Mouse (Mus musculus) olfactory bulb, adult 2 months (tissue): ENCODE results near the gene Tfe3.

Source experiments
- CTCF ChIP-seq: fragments of 200-500 bp; IDR thresholded peaks from 2 replicates; pipeline ENCODE4 v1.5.1; 2012; ENCODE audit warnings: low read depth, mild to moderate bottlenecking, low read length, moderate library complexity; ENCODE audit not compliant: insufficient read depth
- POLR2A ChIP-seq: fragments of 200-500 bp; IDR thresholded peaks from 2 replicates; pipeline ENCODE4 v1.6.1; 2012; ENCODE audit warnings: mild to moderate bottlenecking, low read depth, low read length, moderate library complexity; ENCODE audit not compliant: insufficient read depth

DNA sequence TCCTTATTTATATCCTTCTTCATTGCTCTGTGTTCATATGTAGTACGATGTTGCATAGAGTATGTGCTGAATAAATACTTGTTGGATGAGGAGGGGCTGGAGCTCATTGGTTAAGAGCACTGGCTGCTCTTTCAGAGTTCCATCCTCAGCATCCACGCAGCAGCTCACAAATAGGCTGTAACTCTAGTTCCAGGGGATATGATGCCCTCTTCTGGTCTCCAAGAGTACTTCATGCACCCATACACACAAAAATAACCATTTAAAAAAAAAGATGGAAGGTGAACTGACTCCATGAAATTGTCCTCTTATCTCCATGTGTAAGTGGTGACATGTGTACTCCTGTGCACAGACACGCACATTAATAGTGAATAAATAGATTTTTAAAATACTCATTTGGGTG lies 31.0 kb downstream of the Tfe3 start:
- TF ChIP-seq POLR2A (no peak), CTCF (no peak)
